Mouse (Mus musculus) megakaryocyte, embryonic 14.5 days (primary cell): Measurements from ENCODE around the gene Gm35549.

Experiments
- FLI1 ChIP-seq: IDR thresholded peaks from 2 replicates; pipeline ENCODE4 v1.6.1; 2012; ENCODE audit warnings: low read length, inconsistent platforms, mixed read lengths
- GATA1 ChIP-seq: IDR thresholded peaks from 3 replicates; pipeline ENCODE4 v1.6.1; 2012; ENCODE audit warnings: mixed read lengths, low read length, inconsistent platforms, borderline replicate concordance

DNA sequence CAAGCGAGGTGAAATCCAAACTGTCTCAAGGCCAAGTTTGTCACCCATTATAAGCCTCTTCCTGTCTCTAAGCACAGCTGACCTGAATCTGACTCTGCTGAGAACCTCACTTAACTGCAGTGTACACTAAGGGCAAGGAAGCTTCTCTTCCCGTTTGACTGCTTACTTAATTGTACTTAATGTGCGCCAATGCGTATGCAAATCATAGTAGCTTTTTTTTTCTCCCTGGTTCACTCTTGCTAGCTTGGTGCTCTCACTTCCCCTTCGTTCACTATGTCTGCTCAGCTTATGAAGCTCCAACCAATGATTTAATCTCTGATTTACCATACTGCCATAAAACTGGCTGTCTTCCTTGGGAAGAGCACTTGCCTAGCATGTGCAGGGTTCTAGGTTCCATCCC, 58.6 kb downstream of the Gm35549 start:
- no peak for TF ChIP-seq GATA1
- TF ChIP-seq FLI1, result no peak
